Mouse (Mus musculus) embryo, embryonic 10 days (tissue): ENCODE results near the gene Irs2.

Source experiments
- DNase-seq: peaks from one replicate; pipeline ENCODE4 v3.0.0-alpha.2; 2015; ENCODE audit warnings: low spot score

The Irs2 gene

GRCm38 (mm10) chr8:10986638-10987037 is 21.6 kb downstream of the Irs2 start:
- no peak for DNase-seq

- DNase-seq, result no peak
Observed at GRCm38 (mm10) chr8:10985064-10985463, 23.2 kb downstream of the Irs2 start.

GRCm38 (mm10) chr8:10980876-10981275 is 27.4 kb downstream of the Irs2 start:
- DNase-seq, result no peak

GRCm38 (mm10) chr8:10979916-10980315 is 28.3 kb downstream of the Irs2 start:
- no peak for DNase-seq

- DNase-seq, result no peak
Observed at GRCm38 (mm10) chr8:10979196-10979794, 29.0 kb downstream of the Irs2 start.

GRCm38 (mm10) chr8:10978377-10978776 is 29.9 kb downstream of the Irs2 start:
- no peak for DNase-seq

GRCm38 (mm10) chr8:10977742-10978376 is 30.4 kb downstream of the Irs2 start:
- no peak for DNase-seq

- DNase-seq, result no peak
Observed at GRCm38 (mm10) chr8:10974659-10975058, 33.6 kb downstream of the Irs2 start.

- DNase-seq, result no peak
Observed at GRCm38 (mm10) chr8:10974126-10974525, 34.1 kb downstream of the Irs2 start.

GRCm38 (mm10) chr8:10972851-10973452 is 35.3 kb downstream of the Irs2 start:
- DNase-seq, result no peak

- DNase-seq, result no peak
Observed at GRCm38 (mm10) chr8:10971984-10972383, 36.3 kb downstream of the Irs2 start.

GRCm38 (mm10) chr8:10971509-10971908 is 36.7 kb downstream of the Irs2 start:
- DNase-seq, result no peak

- DNase-seq, result no peak
Observed at GRCm38 (mm10) chr8:10970496-10971456, 37.5 kb downstream of the Irs2 start.

- no peak for DNase-seq
Observed at GRCm38 (mm10) chr8:10968687-10969086, 39.6 kb downstream of the Irs2 start.

- no peak for DNase-seq
Observed at GRCm38 (mm10) chr8:10965401-10966117, 42.7 kb downstream of the Irs2 start.

GRCm38 (mm10) chr8:10964511-10965099 is 43.7 kb downstream of the Irs2 start:
- no peak for DNase-seq

GRCm38 (mm10) chr8:10961989-10962388 is 46.3 kb downstream of the Irs2 start:
- DNase-seq, result peak; percentile 85

- peak; percentile 75 for DNase-seq
Observed at GRCm38 (mm10) chr8:10960277-10960819, 47.9 kb downstream of the Irs2 start.

GRCm38 (mm10) chr8:10957292-10957955 is 50.8 kb downstream of the Irs2 start:
- DNase-seq, result no peak

GRCm38 (mm10) chr8:10953346-10954053 is 54.8 kb downstream of the Irs2 start:
- no peak for DNase-seq
